Mouse (Mus musculus): Measurements from ENCODE around the gene Ppp1r14a. TPM values are rescaled to one million over a fixed set of nuclear protein-coding genes. Genes with fewer than 3 reads are reported as not detected.

The Ppp1r14a gene
- polyA plus RNA-seq, 1 experiment from 2014 or later, result 64.8 TPM

- TF ChIP-seq CTCF (IDR thresholded peaks at IDR 0.05; ENCODE audit: low read depth), result no peak
- TF ChIP-seq EP300 (optimal IDR thresholded peaks at IDR 0.05), result peak; percentile 70
- H3K4me2 ChIP-seq (replicated peaks; ENCODE audit: low read depth), result peak overlapping the region; percentile 45
- peaks cover 14% of the 10 kb centered on the region; the same call in 1 of the 2 replicates for H3K4me1 ChIP-seq (replicated peaks; ENCODE audit: control insufficient read depth, insufficient read depth)
- H3K27ac ChIP-seq (replicated peaks), result peak overlapping the region; percentile 67
- H3K36me3 ChIP-seq (ENCODE audit: control insufficient read depth, insufficient read depth, low read length), result no peaks in the 10 kb centered on the region
- H3K9me3 ChIP-seq (ENCODE audit: control insufficient read depth, low read length), result no peaks in the 10 kb centered on the region
- ATAC-seq (ENCODE audit: low FRiP score, low TSS enrichment), result peak; percentile 60; the same call in 1 of the 2 replicates
- H3K4me3 ChIP-seq (ENCODE audit: low read depth, low read length), result peak overlapping the region; percentile 25
- no peaks in the 10 kb centered on the region for H3K27me3 ChIP-seq (ENCODE audit: control insufficient read depth, insufficient read depth, low read length)
- WGBS, result 11% methylated on average over 18 of the region's 18 CpGs
- H3K9ac ChIP-seq (ENCODE audit: low read length), result no peak overlapping the region
- DNase-seq (ENCODE audit: low spot score), result peak; percentile 59
Measured at GRCm38 (mm10) chr7:29318115-29318911, 29.2 kb downstream of the Ppp1r14a start.

GRCm38 (mm10) chr7:29319337-29320307 is 30.5 kb downstream of the Ppp1r14a start:
- H3K27me3 ChIP-seq (ENCODE audit: control insufficient read depth, insufficient read depth, low read length), result no peaks in the 10 kb centered on the region
- ATAC-seq (ENCODE audit: low FRiP score, low TSS enrichment) (0 out of 2 replicates have a peak, but pooled peaks have one; percentile 3), DNase-seq (ENCODE audit: low spot score) (no peak)
- peaks cover 14% of the 10 kb centered on the region; the same call in 1 of the 2 replicates for H3K4me1 ChIP-seq (replicated peaks; ENCODE audit: control insufficient read depth, insufficient read depth)
- H3K9ac ChIP-seq (ENCODE audit: low read length), result peak overlapping the region; percentile 35; the same call in 1 of the 2 replicates
- peaks cover 4% of the 10 kb centered on the region; the same call in 1 of the 2 replicates for H3K36me3 ChIP-seq (ENCODE audit: control insufficient read depth, insufficient read depth, low read length)
- 21% methylated on average over 19 of the region's 19 CpGs for WGBS
- H3K9me3 ChIP-seq (ENCODE audit: control insufficient read depth, low read length), result no peaks in the 10 kb centered on the region
- peak overlapping the region; percentile 25 for H3K4me3 ChIP-seq (ENCODE audit: low read depth, low read length)
- TF ChIP-seq CTCF (IDR thresholded peaks at IDR 0.05; ENCODE audit: low read depth), result peak; percentile 51
- TF ChIP-seq EP300 (optimal IDR thresholded peaks at IDR 0.05), result no peak
- H3K4me2 ChIP-seq (replicated peaks; ENCODE audit: low read depth), result peak overlapping the region; percentile 45
- H3K27ac ChIP-seq (replicated peaks), result peak overlapping the region; percentile 67

GRCm38 (mm10) chr7:29327087-29327486 is 38.0 kb downstream of the Ppp1r14a start:
- Histone ChIP-seq H3K27ac (replicated peaks) (no peak overlapping the region), H3K4me3 (ENCODE audit: low read depth, low read length) (no peak overlapping the region), H3K4me2 (replicated peaks; ENCODE audit: low read depth) (no peak overlapping the region), H3K9ac (ENCODE audit: low read length) (no peak overlapping the region), H3K36me3 (ENCODE audit: control insufficient read depth, insufficient read depth, low read length) (peaks cover 28% of the 10 kb centered on the region; the same call in 1 of the 2 replicates), H3K4me1 (replicated peaks; ENCODE audit: control insufficient read depth, insufficient read depth) (no peaks in the 10 kb centered on the region), H3K27me3 (ENCODE audit: control insufficient read depth, insufficient read depth, low read length) (no peaks in the 10 kb centered on the region), H3K9me3 (ENCODE audit: control insufficient read depth, low read length) (no peaks in the 10 kb centered on the region)
- DNase-seq (ENCODE audit: low spot score) (no peak), ATAC-seq (ENCODE audit: low FRiP score, low TSS enrichment) (no peak)
- no peak for TF ChIP-seq EP300 (optimal IDR thresholded peaks at IDR 0.05)
- TF ChIP-seq CTCF (IDR thresholded peaks at IDR 0.05; ENCODE audit: low read depth), result no peak
- WGBS, result 80% methylated on average over 6 of the region's 6 CpGs

- Histone ChIP-seq H3K27me3 (ENCODE audit: control insufficient read depth, insufficient read depth, low read length) (no peaks in the 10 kb centered on the region), H3K36me3 (ENCODE audit: control insufficient read depth, insufficient read depth, low read length) (peaks cover 28% of the 10 kb centered on the region; the same call in 1 of the 2 replicates), H3K4me3 (ENCODE audit: low read depth, low read length) (no peak overlapping the region), H3K4me2 (replicated peaks; ENCODE audit: low read depth) (no peak overlapping the region), H3K9ac (ENCODE audit: low read length) (no peak overlapping the region), H3K27ac (replicated peaks) (no peak overlapping the region), H3K9me3 (ENCODE audit: control insufficient read depth, low read length) (no peaks in the 10 kb centered on the region), H3K4me1 (replicated peaks; ENCODE audit: control insufficient read depth, insufficient read depth) (no peaks in the 10 kb centered on the region)
- 89% methylated on average over 16 of the region's 16 CpGs for WGBS
- DNase-seq (ENCODE audit: low spot score) (no peak), ATAC-seq (ENCODE audit: low FRiP score, low TSS enrichment) (no peak)
- no peak for TF ChIP-seq EP300 (optimal IDR thresholded peaks at IDR 0.05)
- TF ChIP-seq CTCF (IDR thresholded peaks at IDR 0.05; ENCODE audit: low read depth), result no peak
Measured at GRCm38 (mm10) chr7:29328984-29329383, 39.9 kb downstream of the Ppp1r14a start.

- H3K9me3 ChIP-seq (ENCODE audit: control insufficient read depth, low read length), result no peaks in the 10 kb centered on the region
- H3K27ac ChIP-seq (replicated peaks), result no peak overlapping the region
- no peak overlapping the region for H3K4me2 ChIP-seq (replicated peaks; ENCODE audit: low read depth)
- peaks cover 21% of the 10 kb centered on the region; the same call in 1 of the 2 replicates for H3K36me3 ChIP-seq (ENCODE audit: control insufficient read depth, insufficient read depth, low read length)
- no peak for TF ChIP-seq EP300 (optimal IDR thresholded peaks at IDR 0.05)
- TF ChIP-seq CTCF (IDR thresholded peaks at IDR 0.05; ENCODE audit: low read depth), result no peak
- no peak for DNase-seq (ENCODE audit: low spot score)
- no peaks in the 10 kb centered on the region for H3K27me3 ChIP-seq (ENCODE audit: control insufficient read depth, insufficient read depth, low read length)
- 72% methylated on average over 6 of the region's 7 CpGs for WGBS
- no peak overlapping the region for H3K9ac ChIP-seq (ENCODE audit: low read length)
- H3K4me1 ChIP-seq (replicated peaks; ENCODE audit: control insufficient read depth, insufficient read depth), result no peaks in the 10 kb centered on the region
- ATAC-seq (ENCODE audit: low FRiP score, low TSS enrichment), result no peak
- no peak overlapping the region for H3K4me3 ChIP-seq (ENCODE audit: low read depth, low read length)
Measured at GRCm38 (mm10) chr7:29334156-29334555, 45.0 kb downstream of the Ppp1r14a start.

Measured in stomach, postnatal 0 days (tissue).